Comparison of ENCODE assay signal across 10 mouse cellular contexts in genomic region chr13:26932695-26933438, GRCm38 (mm10).
DNase-seq lines count a peak whose midpoint lies in the region; ATAC-seq and TF ChIP-seq lines count a peak whose summit lies in the region.
"Had no signal": no experiment of that assay in that cellular context is flagged by ENCODE, and none has a peak within 500 bp of the region (broad histone marks: within the 10 kb centered on the region; RNA-seq: fewer than 3 reads in every experiment).

No protein-coding gene starts in this region.

- no peak overlapping the region for H3K9ac ChIP-seq in liver, embryonic 16.5 days (ENCODE audit: low read depth, low read length)
- no peak overlapping the region for H3K9ac ChIP-seq in liver, postnatal 0 days (replicated peaks)
- no peak overlapping the region for H3K9ac ChIP-seq in heart, embryonic 13.5 days

- H3K4me3 ChIP-seq in liver, embryonic 16.5 days (ENCODE audit: low read depth, low read length), result no peak overlapping the region
- no peak overlapping the region for H3K4me3 ChIP-seq in liver, postnatal 0 days (ENCODE audit: low read depth, low read length)
- H3K4me3 ChIP-seq in heart, embryonic 13.5 days, result no peak overlapping the region
- H3K4me3 ChIP-seq: gastrocnemius, adult 2 months had no signal

- H3K27ac ChIP-seq in liver, embryonic 16.5 days (ENCODE audit: low read length), result no peak overlapping the region
- H3K27ac ChIP-seq in liver, postnatal 0 days (ENCODE audit: low read depth), result no peak overlapping the region
- peak overlapping the region; percentile 63 for H3K27ac ChIP-seq in heart, embryonic 13.5 days (replicated peaks)
- H3K27ac ChIP-seq: gastrocnemius, adult 2 months; macrophage had no signal

- 34% methylated on average over 4 of the region's 4 CpGs for WGBS in liver, embryonic 16.5 days (ENCODE audit: insufficient replicate concordance)
- 46% methylated on average over 4 of the region's 4 CpGs for WGBS in liver, postnatal 0 days (ENCODE audit: insufficient replicate concordance)
- WGBS in heart, embryonic 13.5 days, result 39% methylated on average over 4 of the region's 4 CpGs

- no peak for TF ChIP-seq EP300 in liver, postnatal 0 days (IDR thresholded peaks at IDR 0.05; ENCODE audit: low read depth)

- no peaks in the 10 kb centered on the region for H3K36me3 ChIP-seq in liver, embryonic 16.5 days (ENCODE audit: control insufficient read depth, insufficient read depth)
- no peaks in the 10 kb centered on the region for H3K36me3 ChIP-seq in liver, postnatal 0 days (replicated peaks; ENCODE audit: insufficient read depth, low read length)
- no peaks in the 10 kb centered on the region for H3K36me3 ChIP-seq in heart, embryonic 13.5 days

- H3K4me1 ChIP-seq in liver, embryonic 16.5 days (ENCODE audit: control insufficient read depth, low read depth, low read length), result no peaks in the 10 kb centered on the region
- no peaks in the 10 kb centered on the region for H3K4me1 ChIP-seq in liver, postnatal 0 days (ENCODE audit: insufficient read depth)
- H3K4me1 ChIP-seq in heart, embryonic 13.5 days, result 0 out of 2 replicates have a peak, but pooled peaks cover 10% of the 10 kb centered on the region

- H3K27me3 ChIP-seq in liver, embryonic 16.5 days (ENCODE audit: control insufficient read depth, insufficient read depth, low read depth, low read length), result no peaks in the 10 kb centered on the region
- no peaks in the 10 kb centered on the region for H3K27me3 ChIP-seq in liver, postnatal 0 days (ENCODE audit: insufficient read depth, low read length)
- no peaks in the 10 kb centered on the region for H3K27me3 ChIP-seq in heart, embryonic 13.5 days (replicated peaks)

- H3K9me3 ChIP-seq in liver, embryonic 16.5 days (replicated peaks; ENCODE audit: control insufficient read depth, low read length), result no peaks in the 10 kb centered on the region
- H3K9me3 ChIP-seq in liver, postnatal 0 days (ENCODE audit: low read length), result no peaks in the 10 kb centered on the region
- no peaks in the 10 kb centered on the region for H3K9me3 ChIP-seq in heart, embryonic 13.5 days

- ATAC-seq in liver, embryonic 16.5 days (ENCODE audit: low read depth), result 0 out of 2 replicates have a peak, but pooled peaks have one; percentile 21
- ATAC-seq in liver, postnatal 0 days, result no peak
- ATAC-seq in heart, embryonic 13.5 days (ENCODE audit: extremely low read depth, insufficient number of reproducible peaks, low FRiP score, low TSS enrichment), result no peak
- no peak for ATAC-seq in frontal cortex, adult (ENCODE audit: low TSS enrichment)

- DNase-seq in liver, postnatal 0 days, result no peak
- peak; percentile 10 to 40 for DNase-seq in kidney, postnatal 25 days
- DNase-seq in retina, embryonic 14.5 days (ENCODE audit: low spot score), result peak; percentile 55
- DNase-seq in c-Kit-positive CD71-positive TER-119-positive erythroid progenitor cells, embryonic 14.5 days (ENCODE audit: low spot score), result no peak
- DNase-seq in adrenal gland, postnatal 4 days (ENCODE audit: low spot score in 2 of 2), result no peak
- DNase-seq: gastrocnemius, adult 2 months had no signal

- no peak overlapping the region for H3K4me2 ChIP-seq in liver, embryonic 16.5 days (ENCODE audit: low read depth, low read length)
- no peak overlapping the region for H3K4me2 ChIP-seq in liver, postnatal 0 days (ENCODE audit: low read depth, low read length)
- no peak overlapping the region for H3K4me2 ChIP-seq in heart, embryonic 13.5 days

- no peak for TF ChIP-seq CTCF in liver, postnatal 0 days (IDR thresholded peaks at IDR 0.05; ENCODE audit: low read depth)

Comparison
In these comparisons a context has a peak if more than half of its experiments do, and no peak if none do; other contexts are left out.
1. DNase-seq: peak in kidney, postnatal 25 days (2 of 2) and retina, embryonic 14.5 days (single experiment); none in liver, postnatal 0 days (single experiment), c-Kit-positive CD71-positive TER-119-positive erythroid progenitor cells, embryonic 14.5 days (single experiment) and adrenal gland, postnatal 4 days (0 of 2).